Comparison of ENCODE assay signal across 9 mouse cellular contexts in genomic region chr16:16526097-16526740, GRCm38 (mm10).
DNase-seq lines count a peak whose midpoint lies in the region; ATAC-seq and TF ChIP-seq lines count a peak whose summit lies in the region.
"Had no signal": no experiment of that assay in that cellular context is flagged by ENCODE, and none has a peak within 500 bp of the region (broad histone marks: within the 10 kb centered on the region; RNA-seq: fewer than 3 reads in every experiment).

No protein-coding gene starts in this region.

- DNase-seq in heart, adult 11 months: peak; percentile 89
- no peak for DNase-seq in heart, postnatal 25 days (ENCODE audit: low spot score)
- DNase-seq in right cerebral cortex, postnatal 4 days: peak; percentile 12
- no peak for DNase-seq in right cerebral cortex, postnatal 36 days (ENCODE audit: low spot score in 2 of 2)
- DNase-seq in thymus, postnatal 10 days (ENCODE audit: low spot score in 2 of 2): no peak
- DNase-seq in thymus, postnatal 4 days: no peak

- no peak for ATAC-seq in intestine, postnatal 0 days
- ATAC-seq in monocyte, adult 5-6 weeks (replicated peaks; ENCODE audit: insufficient number of reproducible peaks, low FRiP score, low TSS enrichment, poor library complexity, severe bottlenecking): no peak

- no peaks in the 10 kb centered on the region for H3K27me3 ChIP-seq in intestine, postnatal 0 days (replicated peaks; ENCODE audit: control insufficient read depth, insufficient read depth, low read length)
- H3K27me3 ChIP-seq: embryonic facial prominence, embryonic 12.5 days had no signal

- WGBS in intestine, postnatal 0 days: 53% methylated on average over 6 of the region's 6 CpGs

- intact Hi-C loops in heart, postnatal 25 days (cut with DNase I): no loop called here

- H3K27ac ChIP-seq in intestine, postnatal 0 days (ENCODE audit: low read depth, low read length): 0 out of 2 replicates have a peak overlapping the region, but pooled peaks have one; percentile 46
- H3K27ac ChIP-seq: embryonic facial prominence, embryonic 12.5 days had no signal

- peak overlapping the region; percentile 13; the same call in 1 of the 2 replicates for H3K4me2 ChIP-seq in intestine, postnatal 0 days (replicated peaks; ENCODE audit: low read depth)
- H3K4me2 ChIP-seq: embryonic facial prominence, embryonic 12.5 days had no signal

- H3K36me3 ChIP-seq in intestine, postnatal 0 days (ENCODE audit: control insufficient read depth, insufficient read depth): no peaks in the 10 kb centered on the region
- H3K36me3 ChIP-seq: embryonic facial prominence, embryonic 12.5 days had no signal

- TF ChIP-seq CTCF in intestine, postnatal 0 days (IDR thresholded peaks at IDR 0.05; ENCODE audit: low read depth): no peak

- no peak overlapping the region for H3K4me3 ChIP-seq in intestine, postnatal 0 days (ENCODE audit: low read depth, low read length)
- H3K4me3 ChIP-seq: embryonic facial prominence, embryonic 12.5 days had no signal

- peaks cover 4% of the 10 kb centered on the region; the same call in 1 of the 2 replicates for H3K4me1 ChIP-seq in intestine, postnatal 0 days (replicated peaks; ENCODE audit: control insufficient read depth, insufficient read depth, low read length)

- H3K9me3 ChIP-seq in intestine, postnatal 0 days (ENCODE audit: control insufficient read depth): no peaks in the 10 kb centered on the region
- H3K9me3 ChIP-seq: embryonic facial prominence, embryonic 12.5 days had no signal

- H3K9ac ChIP-seq in intestine, postnatal 0 days (ENCODE audit: low read depth, low read length): no peak overlapping the region
- H3K9ac ChIP-seq: embryonic facial prominence, embryonic 12.5 days had no signal

Comparison
In these comparisons a context has a peak if more than half of its experiments do, and no peak if none do; other contexts are left out.
1. DNase-seq: peak in heart, adult 11 months (single experiment) and right cerebral cortex, postnatal 4 days (single experiment); none in heart, postnatal 25 days (single experiment), right cerebral cortex, postnatal 36 days (0 of 2), thymus, postnatal 10 days (0 of 2) and thymus, postnatal 4 days (single experiment).